Mouse (Mus musculus): ENCODE results near the gene Fbxo9. TPM values are rescaled to one million over a fixed set of nuclear protein-coding genes. Genes with fewer than 3 reads are reported as not detected.
A peak's percentile ranks its signal among the peaks of the same experiment; 100 is the strongest.
"Not testable (repeated sequence)": the region's sequence is repeated elsewhere in the genome, so short reads cannot be mapped to it uniquely, and the experiment has no call there.

The Fbxo9 gene
- total RNA-seq, 2 experiments from 2014 or later: 124 to 126 TPM

DNA sequence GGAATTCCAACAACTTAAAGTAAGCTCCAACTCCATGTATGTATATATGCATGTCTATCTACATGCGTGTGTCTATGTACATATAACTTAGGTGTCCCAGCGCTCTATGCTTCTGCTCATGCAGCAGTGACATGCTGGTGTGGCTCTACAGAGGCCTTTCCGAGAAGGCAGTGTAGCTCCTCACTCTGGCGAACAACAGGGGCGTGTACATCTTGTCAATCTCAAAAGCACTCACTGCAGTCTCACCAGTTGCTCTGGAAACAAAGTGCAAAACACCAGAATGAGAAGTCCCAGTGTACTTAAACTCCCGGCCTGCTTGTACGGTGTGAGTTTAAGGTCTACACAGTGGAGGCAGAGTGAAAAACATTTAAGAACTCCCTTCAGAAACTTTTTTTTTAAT is 27.0 kb downstream of the Fbxo9 start:
- intact Hi-C loops (cut with DNase I): no loop called here
- no peak for DNase-seq (ENCODE audit: low spot score in 2 of 2)

DNA sequence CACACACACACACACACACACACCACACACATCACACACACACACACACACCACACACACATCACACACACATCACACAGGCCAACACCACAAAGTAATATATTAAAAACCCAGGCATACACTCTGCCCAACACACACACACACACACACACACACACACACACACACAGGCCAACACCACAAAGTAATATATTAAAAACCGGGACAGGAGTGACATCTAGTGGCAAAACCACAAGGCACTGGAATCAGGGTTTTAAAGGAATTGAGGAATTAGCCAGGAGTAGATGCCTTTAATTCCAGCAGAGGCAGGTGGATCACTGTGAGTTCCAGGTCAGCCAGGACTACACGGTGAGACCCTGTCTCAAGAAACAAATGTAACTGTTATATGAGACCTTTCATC is 30.6 kb downstream of the Fbxo9 start:
- intact Hi-C loops (cut with DNase I): no loop called here
- no peak for DNase-seq (ENCODE audit: low spot score in 2 of 2)

DNA sequence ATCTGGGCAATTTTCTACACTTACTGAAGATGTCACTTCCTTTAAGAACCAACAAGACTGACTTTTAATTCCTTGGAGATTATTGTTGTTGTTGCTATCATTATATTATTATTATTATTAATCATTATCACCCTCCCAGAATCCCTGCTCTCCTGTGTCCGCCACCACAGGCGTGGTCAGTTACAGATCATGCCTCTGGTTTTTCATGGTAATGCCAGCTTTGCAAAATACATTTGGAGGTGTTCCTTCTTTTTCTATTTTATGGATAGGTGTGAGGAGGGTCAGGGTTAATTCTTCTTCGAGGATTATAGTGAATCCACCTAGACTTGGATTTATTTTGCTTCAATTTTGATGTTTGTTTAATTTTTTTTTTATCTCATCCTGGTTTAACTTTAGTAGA is 33.6 kb downstream of the Fbxo9 start:
- intact Hi-C loops (cut with DNase I): no loop called here

DNA sequence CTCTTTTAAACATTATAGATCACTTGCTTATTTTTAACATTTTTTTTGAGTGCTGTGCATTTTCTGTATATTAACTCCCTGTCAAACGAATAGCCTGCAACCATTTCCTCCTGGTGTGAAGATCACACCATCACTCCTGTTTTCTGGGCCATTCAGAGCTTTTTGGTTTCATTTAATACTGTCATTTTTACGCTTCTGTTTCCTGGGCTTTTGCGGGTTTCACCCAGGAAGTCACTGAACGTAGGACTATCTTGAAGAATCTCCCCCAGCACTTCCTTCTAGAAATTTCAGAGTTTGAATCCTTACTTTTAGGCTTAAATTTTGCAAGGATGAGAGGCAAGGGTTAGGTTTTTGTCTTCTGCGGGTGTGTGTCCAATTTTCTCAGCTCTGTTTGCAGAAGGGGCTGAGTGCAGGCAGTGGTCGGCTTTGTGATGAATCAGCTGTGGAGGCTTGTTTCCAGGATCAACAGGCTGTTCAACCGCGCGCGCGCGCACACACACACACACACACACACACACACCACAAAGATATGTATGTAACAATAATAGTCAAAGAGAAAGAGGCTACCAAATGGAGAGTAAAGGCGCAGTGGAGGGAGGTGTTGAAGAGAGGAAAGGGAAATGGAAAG is 35.0 kb downstream of the Fbxo9 start:
- DNase-seq (ENCODE audit: low spot score in 2 of 2): no peak

More for the DNA sequence above, 33.6 kb downstream of the Fbxo9 start:
- DNase-seq (ENCODE audit: low spot score in 2 of 2): no peak

DNA sequence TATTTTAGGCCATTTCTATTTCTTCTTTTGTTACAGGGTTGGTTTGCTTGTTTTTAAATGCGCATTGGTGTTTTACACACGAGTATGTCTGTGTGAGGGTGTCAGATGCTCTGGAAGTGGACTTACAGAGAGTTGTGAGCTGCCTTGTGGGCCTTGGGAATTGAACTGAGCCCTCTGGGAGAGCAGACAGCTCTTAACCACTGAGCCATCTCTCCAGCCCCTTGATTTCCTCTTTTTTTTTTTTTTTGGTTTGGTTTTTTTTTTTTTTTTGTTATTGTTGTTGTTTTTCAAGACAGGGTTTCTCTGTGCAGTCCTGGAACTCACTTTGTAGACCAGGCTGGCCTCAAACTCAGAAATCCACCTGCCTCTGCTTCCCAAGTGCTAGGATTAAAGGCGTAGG is 35.6 kb downstream of the Fbxo9 start:
- DNase-seq (ENCODE audit: low spot score in 2 of 2); intact Hi-C loops (cut with DNase I): not testable (repeated sequence)

More for the DNA sequence above, 35.0 kb downstream of the Fbxo9 start:
- intact Hi-C loops (cut with DNase I): no loop called here

DNA sequence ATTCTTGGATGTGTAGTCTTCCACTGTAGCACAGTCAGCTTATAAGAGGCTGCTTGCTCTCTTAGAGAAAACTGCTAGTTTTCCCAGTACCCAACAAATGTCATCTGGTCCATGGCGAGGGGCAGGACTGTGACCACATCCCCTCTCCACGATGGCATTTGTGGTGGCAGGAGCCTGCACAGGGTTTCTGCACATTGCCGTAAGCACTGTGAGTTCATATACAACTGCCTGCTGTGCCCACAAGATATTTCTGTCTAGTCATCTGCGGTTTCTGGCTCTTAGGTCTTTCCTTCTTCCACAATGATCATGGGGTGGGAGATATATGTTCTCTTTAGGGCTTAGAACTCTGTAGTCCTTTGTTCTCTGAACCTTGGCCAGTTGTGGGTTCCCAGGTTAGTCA is 37.2 kb downstream of the Fbxo9 start:
- no peak for DNase-seq (ENCODE audit: low spot score in 2 of 2)
- intact Hi-C loops (cut with DNase I): no loop called here

DNA sequence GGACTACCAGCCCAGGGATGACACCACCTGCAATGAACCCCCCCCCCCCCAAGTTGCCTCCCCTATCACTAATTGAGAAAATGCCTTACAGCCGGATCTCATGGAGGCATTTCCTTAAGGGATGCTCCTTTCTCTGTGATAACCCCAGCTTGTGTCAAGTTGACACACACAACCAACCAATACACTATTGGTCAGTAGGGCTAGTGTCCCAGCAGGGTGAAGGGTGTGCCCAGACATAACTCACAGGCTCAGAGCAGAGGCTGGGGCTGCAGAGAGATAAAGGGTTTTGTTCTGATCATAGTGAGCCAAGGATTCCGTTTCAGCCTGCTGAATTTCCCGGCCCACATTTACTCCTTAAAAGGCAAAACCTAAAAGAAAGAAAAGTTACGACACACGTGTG is 38.4 kb downstream of the Fbxo9 start:
- intact Hi-C loops (cut with DNase I): no loop called here

DNA sequence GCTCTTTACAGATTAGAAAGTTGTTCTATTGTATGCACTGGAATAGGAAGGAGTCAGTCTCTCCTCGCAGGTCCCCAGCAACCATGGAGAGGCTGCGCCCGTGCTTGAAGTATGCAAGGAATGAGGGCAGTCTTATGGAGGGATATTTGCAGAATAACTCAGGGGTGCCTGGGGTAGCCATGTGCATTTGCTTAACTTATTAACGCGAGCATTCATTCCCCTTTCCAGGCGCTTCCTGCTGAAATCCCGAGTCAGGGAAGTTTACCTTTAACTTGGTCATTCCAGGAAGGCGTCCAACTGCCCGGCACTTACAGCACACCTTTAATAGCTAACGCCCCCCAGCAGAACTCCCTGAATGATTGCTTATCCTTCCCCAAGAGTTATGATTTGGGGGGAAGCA is 44.7 kb downstream of the Fbxo9 start:
- intact Hi-C loops (cut with DNase I): no loop called here
- no peak for DNase-seq (ENCODE audit: low spot score in 2 of 2)

More for the DNA sequence above, 38.4 kb downstream of the Fbxo9 start:
- no peak for DNase-seq (ENCODE audit: low spot score in 2 of 2)

DNA sequence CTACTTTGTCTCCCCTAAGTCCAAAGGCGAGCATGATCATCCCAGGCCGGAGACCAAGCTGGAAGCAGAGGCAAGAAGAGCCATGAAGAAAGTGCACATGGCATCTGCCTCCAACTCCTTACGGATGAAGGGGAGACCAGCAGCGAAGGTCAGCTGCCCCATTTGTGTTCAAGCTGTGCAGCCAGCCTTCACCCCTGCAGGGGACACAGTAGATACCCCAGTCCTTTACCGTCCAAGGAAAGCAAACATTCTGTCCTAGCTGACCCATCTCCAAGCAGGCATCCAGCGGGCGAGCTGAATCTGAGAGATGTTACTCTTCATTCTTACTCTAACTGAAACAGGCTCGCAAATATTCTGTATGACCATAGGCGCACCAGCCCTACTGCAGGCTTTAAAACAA is 46.5 kb downstream of the Fbxo9 start:
- no peak for DNase-seq (ENCODE audit: low spot score in 2 of 2)
- intact Hi-C loops (cut with DNase I): no loop called here

DNA sequence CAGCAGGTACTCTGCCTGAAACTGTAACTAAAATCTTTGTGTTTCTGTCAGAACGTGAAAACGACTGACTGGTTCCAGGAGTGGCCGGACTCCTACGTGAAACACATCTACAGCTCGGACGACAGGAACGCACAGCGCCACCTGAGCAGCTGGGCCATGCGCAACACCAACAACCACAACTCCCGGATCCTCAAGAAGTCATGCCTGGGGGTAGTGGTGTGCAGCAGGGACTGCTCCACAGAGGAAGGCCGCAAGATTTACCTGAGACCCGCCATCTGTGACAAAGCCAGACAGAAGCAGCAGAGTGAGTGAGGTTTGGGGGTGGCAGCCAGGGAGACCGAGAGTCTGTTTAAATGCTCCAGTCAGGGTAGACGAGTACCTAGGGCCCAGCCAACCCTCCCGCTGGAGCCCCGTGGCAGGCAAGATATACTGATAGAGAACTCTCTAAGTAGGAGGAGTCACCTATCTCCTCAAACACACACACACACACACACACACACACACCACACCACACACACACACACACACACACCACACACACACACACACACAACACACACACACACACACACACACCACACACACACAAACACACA is 49.2 kb downstream of the Fbxo9 start:
- DNase-seq (ENCODE audit: low spot score in 2 of 2): no peak
- intact Hi-C loops (cut with DNase I): no loop called here

DNA sequence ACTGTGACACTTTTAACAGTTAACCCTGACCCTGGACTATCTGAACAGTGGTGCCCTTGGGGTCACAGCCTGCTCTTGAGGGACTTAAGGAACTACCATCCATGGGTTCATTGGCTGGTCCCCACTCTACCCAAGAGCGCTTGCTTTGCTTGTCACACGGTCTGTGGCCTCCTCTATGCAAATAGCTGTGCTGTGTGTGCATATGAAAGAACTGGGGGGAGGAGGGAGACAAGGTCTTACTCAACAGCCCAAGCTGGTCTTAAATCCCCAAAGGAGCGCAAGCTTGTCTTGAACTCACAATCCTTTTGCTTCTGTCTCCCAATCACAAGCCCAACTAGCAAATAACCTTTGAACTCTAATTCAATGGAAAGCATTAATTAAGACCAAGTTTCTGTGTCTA is 54.6 kb downstream of the Fbxo9 start:
- no peak for DNase-seq (ENCODE audit: low spot score in 2 of 2)
- intact Hi-C loops (cut with DNase I): no loop called here

DNA sequence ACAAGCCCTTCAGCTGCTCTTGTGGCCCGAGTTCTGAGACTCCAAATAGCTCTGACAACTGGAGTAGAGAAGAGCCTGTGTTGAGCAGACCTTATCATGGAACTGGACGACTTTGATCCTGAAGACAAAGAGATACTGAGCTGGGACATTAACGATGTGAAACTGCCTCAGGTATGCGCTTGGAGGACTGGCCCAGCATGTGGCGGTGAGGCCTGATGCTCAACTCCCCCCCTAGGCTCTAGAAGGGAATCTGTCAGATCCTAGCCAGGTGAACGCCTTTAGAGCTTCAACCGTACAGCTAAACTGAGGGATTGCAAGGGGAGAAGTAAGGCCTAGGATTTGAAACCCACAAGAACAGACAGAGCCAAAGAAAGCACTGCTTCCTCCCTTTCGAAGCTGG is 55.0 kb downstream of the Fbxo9 start:
- intact Hi-C loops (cut with DNase I): no loop called here
- DNase-seq (ENCODE audit: low spot score in 2 of 2): no peak

DNA sequence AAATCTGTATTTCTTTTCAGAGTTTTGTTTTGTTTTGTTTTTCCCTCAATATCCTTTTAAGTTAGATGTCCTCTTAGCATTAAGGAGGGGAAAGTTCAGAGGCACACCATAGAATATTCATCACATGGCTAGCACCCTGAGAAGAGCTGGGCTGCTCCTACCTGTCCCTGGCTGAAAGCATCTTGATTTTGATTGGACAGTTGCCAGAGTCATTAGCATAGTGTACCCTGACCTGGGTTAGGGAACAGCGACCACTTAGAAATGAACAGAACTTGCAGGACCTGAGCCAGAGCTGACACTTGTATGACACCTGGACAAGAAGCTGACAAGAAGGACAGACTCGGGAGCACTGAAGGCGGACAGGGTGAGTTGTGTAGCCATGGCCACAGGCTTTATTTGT is 57.2 kb downstream of the Fbxo9 start, which contains the start of gene Gcm1:
TSS of gene Gcm1 (plus strand) at position 248 of the 400 bp plus-strand sequence.
- intact Hi-C loops (cut with DNase I): no loop called here
- DNase-seq (ENCODE audit: low spot score in 2 of 2): no peak

DNA sequence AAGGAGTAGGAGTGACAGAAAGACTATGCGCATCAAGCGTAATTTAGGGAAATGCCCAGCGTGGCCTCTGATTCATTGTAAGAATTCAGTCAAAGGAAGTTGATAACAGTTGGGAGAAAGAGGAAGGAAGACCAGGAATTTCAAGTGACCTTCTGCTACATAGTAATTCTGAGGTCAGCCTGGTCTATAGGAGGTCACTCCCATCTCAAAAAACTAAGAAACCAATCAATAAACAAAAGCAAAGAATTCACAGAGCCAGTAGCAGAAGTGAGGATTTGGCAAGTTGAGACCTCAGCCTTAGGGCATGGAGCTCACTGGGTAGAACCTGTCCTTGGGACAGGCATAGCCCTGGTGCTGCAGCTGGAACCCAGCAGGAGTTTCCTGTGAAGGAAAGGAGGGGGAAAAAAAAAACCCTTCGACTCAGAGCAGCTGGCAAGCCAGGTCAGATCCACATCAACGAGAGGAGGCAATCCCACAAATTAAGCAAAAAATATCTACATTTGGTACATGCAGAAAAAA is 58.4 kb downstream of the Fbxo9 start:
- no peak for DNase-seq (ENCODE audit: low spot score in 2 of 2)
- intact Hi-C loops (cut with DNase I): no loop called here

DNA sequence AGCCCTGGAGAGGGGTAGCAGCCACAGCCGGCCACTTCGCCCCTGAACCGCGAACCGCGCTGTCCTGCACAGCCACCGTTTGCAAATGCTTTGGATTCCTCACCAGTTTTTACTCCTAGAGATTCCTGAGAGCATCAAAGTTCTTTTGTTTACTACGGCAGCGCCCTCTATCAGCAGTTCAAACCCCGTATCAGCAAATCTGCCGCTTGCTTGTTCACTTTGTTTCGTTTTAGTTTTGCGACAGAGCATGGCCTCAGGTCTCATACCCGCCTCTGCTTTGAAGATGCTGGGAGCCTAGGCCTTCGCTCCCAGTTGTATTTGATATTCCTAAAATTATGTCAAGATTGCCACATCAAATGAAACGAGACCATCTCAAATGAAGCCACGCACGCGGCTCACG is 62.1 kb downstream of the Fbxo9 start:
- no peak for DNase-seq (ENCODE audit: low spot score in 2 of 2)
- intact Hi-C loops (cut with DNase I): no loop called here

DNA sequence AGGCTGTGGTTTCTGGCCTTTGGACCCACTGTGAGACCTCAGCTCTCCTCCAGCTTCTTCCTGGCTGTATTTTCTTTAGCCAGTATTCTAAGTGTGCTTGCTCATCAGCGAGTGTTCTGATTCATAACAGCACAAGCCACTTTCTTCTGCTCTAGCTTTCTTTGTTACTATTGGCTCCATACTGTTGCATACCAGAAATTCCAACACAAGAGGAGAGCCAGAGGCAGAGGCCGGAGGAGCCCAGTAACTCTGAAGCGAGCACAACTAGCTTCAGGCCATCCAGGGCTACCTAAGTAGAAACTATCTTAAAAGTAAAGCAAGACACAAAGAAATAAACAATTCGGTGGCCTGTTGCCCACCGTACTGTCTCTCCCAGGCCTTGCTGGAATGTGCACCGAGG is 63.7 kb downstream of the Fbxo9 start:
- intact Hi-C loops (cut with DNase I): no loop called here
- no peak for DNase-seq (ENCODE audit: low spot score in 2 of 2)

DNA sequence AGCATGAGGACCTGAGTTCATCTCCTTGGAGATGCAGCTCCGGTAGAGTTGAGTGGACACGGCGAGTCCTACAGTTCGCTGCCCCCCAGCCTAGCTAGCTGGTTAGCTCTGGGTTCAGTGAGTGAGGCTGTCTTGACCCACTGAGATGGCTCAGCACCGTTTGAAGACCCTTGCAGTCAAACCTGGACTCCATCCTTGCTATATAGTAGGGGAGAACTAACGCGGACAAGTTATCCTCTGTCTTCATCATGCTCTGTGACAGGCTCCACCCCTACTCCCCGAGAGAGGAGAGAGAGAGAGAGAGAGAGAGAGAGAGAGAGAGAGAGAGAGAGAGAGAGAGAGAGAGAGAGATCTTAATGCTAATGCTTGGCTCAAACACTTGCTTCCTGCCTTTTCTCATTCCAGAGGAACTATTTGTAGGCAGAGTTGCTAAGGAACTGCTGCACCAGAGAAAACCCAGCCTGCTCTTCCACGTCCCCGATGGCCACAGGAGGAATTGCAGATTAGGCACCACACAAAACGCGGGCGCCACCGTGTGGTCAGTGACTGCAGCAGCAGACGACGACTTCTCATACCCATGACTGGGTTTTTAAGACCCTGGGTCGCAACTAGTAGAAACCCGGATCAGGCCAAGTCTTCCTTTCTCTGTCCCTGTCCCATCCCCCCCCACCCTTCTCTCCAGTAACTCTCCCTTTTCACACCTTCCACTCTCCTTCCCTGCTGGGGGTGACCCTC is 69.9 kb downstream of the Fbxo9 start:
- intact Hi-C loops (cut with DNase I): no loop called here
- peak; percentile 62 to 65 for DNase-seq (ENCODE audit: low spot score in 2 of 2)

DNA sequence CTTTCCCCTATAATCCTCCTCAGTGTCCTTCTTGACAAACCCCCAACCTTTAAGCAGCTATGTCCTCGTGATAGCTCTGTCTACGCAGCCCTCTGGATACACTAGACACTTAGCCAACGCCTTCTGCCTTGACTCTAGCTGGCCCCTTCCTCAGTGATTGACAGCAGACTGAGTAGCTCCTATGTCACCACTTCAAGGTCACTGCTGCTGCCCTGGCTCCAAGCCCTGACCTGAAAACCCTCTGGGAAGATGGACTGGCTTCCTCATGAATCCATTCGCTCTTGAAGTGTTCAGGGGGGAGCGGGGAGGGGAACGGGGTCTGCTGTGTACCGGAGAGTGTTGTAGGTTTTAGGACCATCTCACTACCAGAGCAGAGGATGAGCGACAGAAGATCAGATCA is 73.0 kb downstream of the Fbxo9 start:
- intact Hi-C loops (cut with DNase I): no loop called here
- DNase-seq (ENCODE audit: low spot score in 2 of 2): no peak

DNA sequence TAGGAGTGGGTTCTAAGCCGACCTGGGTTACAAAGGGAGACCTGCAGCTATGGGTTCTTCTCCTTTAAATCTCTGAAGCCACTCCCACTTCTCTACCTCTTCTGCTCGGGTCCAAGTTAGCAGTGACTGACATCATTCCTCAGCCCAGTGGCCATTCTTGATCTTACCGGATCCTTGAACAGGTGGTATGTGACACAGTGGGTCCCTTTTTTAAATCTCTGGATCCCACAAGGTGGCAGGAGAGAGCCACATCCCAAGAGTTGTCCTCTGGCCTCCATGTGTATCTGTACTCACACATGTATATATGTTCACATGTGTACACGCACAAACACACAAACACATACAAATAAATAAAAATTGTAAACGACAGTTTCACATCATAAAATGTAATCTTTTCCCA is 73.6 kb downstream of the Fbxo9 start:
- no peak for DNase-seq (ENCODE audit: low spot score in 2 of 2)
- intact Hi-C loops (cut with DNase I): no loop called here

DNA sequence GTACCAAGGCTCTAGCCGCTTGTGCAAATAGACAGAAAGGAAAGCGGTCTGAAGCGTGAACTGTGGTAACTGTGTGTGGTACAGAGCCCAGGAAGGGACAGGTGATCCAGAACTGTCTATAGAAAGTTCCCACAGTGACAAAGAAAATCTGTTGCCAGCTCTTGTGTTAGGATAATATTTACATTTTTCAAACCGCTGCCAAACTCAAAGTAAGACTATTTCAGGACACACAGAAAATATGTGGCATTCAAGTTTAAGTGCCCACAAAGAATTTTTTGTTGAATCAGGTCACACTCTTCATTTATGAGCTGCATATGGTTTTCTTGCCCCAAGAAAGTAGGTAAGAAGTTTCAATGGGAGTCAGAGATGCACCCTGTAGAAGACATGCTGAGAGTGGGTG is 75.9 kb downstream of the Fbxo9 start:
- no peak for DNase-seq (ENCODE audit: low spot score in 2 of 2)
- intact Hi-C loops (cut with DNase I): no loop called here
